Mouse (Mus musculus) embryonic facial prominence, embryonic 13.5 days (tissue): Measurements from ENCODE around the gene Rel. TPM values are rescaled to one million over a fixed set of nuclear protein-coding genes. Genes with fewer than 3 reads are reported as not detected.
A peak's percentile ranks its signal among the peaks of the same experiment; 100 is the strongest.
"Not testable (repeated sequence)": the region's sequence is repeated elsewhere in the genome, so short reads cannot be mapped to it uniquely, and the experiment has no call there.

Source experiments
- ATAC-seq: fragments of 200-750 bp; cut with Nextera tagmentation; 2 replicates; pipeline ENCODE4 v1.8.0; 2017; ENCODE audit warnings: low read depth; ENCODE audit not compliant: insufficient number of reproducible peaks, insufficient read depth, low FRiP score, low TSS enrichment
- H3K27ac ChIP-seq: fragments of 300-500 bp; sonication (generic); 2 replicates; pipeline ENCODE4 v1.5.1; 2015; ENCODE audit warnings: moderate library complexity, mild to moderate bottlenecking, inconsistent platforms
- H3K27me3 ChIP-seq: fragments of 300-500 bp; sonication (generic); 2 replicates; pipeline ENCODE4 v1.6.1; 2015; ENCODE audit warnings: mild to moderate bottlenecking, inconsistent platforms
- H3K36me3 ChIP-seq: fragments of 300-500 bp; sonication (generic); 2 replicates; pipeline ENCODE4 v1.6.1; 2015; ENCODE audit warnings: mild to moderate bottlenecking, inconsistent platforms
- H3K4me1 ChIP-seq: fragments of 300-500 bp; sonication (generic); 2 replicates; pipeline ENCODE4 v1.6.1; 2015; ENCODE audit warnings: inconsistent platforms
- H3K4me2 ChIP-seq: fragments of 300-500 bp; sonication (generic); 2 replicates; pipeline ENCODE4 v1.6.1; 2015; ENCODE audit warnings: moderate library complexity, mild to moderate bottlenecking, inconsistent platforms
- H3K4me3 ChIP-seq: fragments of 300-500 bp; sonication (generic); 2 replicates; pipeline ENCODE4 v1.5.1; 2015; ENCODE audit warnings: mild to moderate bottlenecking, inconsistent platforms
- H3K9ac ChIP-seq: fragments of 300-500 bp; sonication (generic); 2 replicates; pipeline ENCODE4 v1.6.1; 2015; ENCODE audit warnings: mild to moderate bottlenecking, inconsistent platforms
- H3K9me3 ChIP-seq: fragments of 300-500 bp; sonication (generic); 2 replicates; pipeline ENCODE4 v1.6.1; 2016; ENCODE audit warnings: inconsistent platforms
- WGBS: fragments of 180-500 bp; shearing (Covaris S2); methylation state at CpG from one replicate; pipeline ENCODE4 v1.1.7; 2015; ENCODE audit warnings: mixed read lengths; 5-methylcytosine and 5-hydroxymethylcytosine counted together
- polyA plus RNA-seq: library from polyadenylated mRNA; unstranded; fragments of >200 nt; fragmentation: Nextera tagmentation; extraction: Ambion mirVana; gene quantifications from 2 replicates; pipeline ENCODE4 v1.2.1, GENCODE M21; 2015

Gene Rel
- 1.1 and 1.2 TPM in 2 replicates for polyA plus RNA-seq

GRCm38 (mm10) chr11:23770760-23771506, at the start of gene Rel:
Gene Rel, minus strand, starts transcription at chr11:23770970.
- peak within 1 kb of the TSS; percentile 76 for H3K9ac ChIP-seq
- peak within 1 kb of the TSS; percentile 90 for H3K27ac ChIP-seq
- no peaks in the 10 kb centered on the region; the same call in 1 of the 2 replicates for H3K9me3 ChIP-seq
- H3K4me1 ChIP-seq = 0 out of 2 replicates have a peak, but pooled peaks cover 3% of the 10 kb centered on the region
- peaks cover 18% of the 10 kb centered on the region for H3K27me3 ChIP-seq
- no peaks in the 10 kb centered on the region for H3K36me3 ChIP-seq
- H3K4me3 ChIP-seq = peak within 1 kb of the TSS; percentile 78
- peak; percentile 90 for ATAC-seq
- whole genome bisulfite sequencing = under 1% methylated on average over 67 of the region's 88 CpGs
- peak within 1 kb of the TSS; percentile 77 for H3K4me2 ChIP-seq

- no peak overlapping the region for H3K27ac ChIP-seq
- H3K4me1 ChIP-seq = no peaks in the 10 kb centered on the region
- no peaks in the 10 kb centered on the region for H3K36me3 ChIP-seq
- no peak overlapping the region for H3K4me2 ChIP-seq
- no peak overlapping the region for H3K9ac ChIP-seq
- no peak for ATAC-seq
- WGBS = 65% methylated on average over 1 of the region's 1 CpGs
- H3K9me3 ChIP-seq = no peaks in the 10 kb centered on the region
- H3K4me3 ChIP-seq = no peak overlapping the region
- H3K27me3 ChIP-seq = no peaks in the 10 kb centered on the region
Observed at GRCm38 (mm10) chr11:23818745-23819144, 48.0 kb upstream of the Rel start.

GRCm38 (mm10) chr11:23810741-23811140, 40.0 kb upstream of the Rel start:
- H3K36me3 ChIP-seq = no peaks in the 10 kb centered on the region
- H3K4me3 ChIP-seq = no peak overlapping the region
- 54% methylated on average over 2 of the region's 2 CpGs for WGBS
- no peaks in the 10 kb centered on the region for H3K27me3 ChIP-seq
- no peak overlapping the region for H3K27ac ChIP-seq
- ATAC-seq = no peak
- H3K9me3 ChIP-seq = no peaks in the 10 kb centered on the region
- no peaks in the 10 kb centered on the region for H3K4me1 ChIP-seq
- H3K4me2 ChIP-seq = no peak overlapping the region
- H3K9ac ChIP-seq = no peak overlapping the region

GRCm38 (mm10) chr11:23805716-23806115, 34.9 kb upstream of the Rel start:
- Histone ChIP-seq H3K27me3 (no peaks in the 10 kb centered on the region), H3K9me3 (no peaks in the 10 kb centered on the region), H3K4me3 (no peak overlapping the region), H3K4me2 (no peak overlapping the region), H3K4me1 (no peaks in the 10 kb centered on the region), H3K9ac (no peak overlapping the region), H3K27ac (no peak overlapping the region), H3K36me3 (no peaks in the 10 kb centered on the region)
- ATAC-seq = no peak
- 60% methylated on average over 3 of the region's 3 CpGs for WGBS

- no peak overlapping the region for H3K4me2 ChIP-seq
- H3K9me3 ChIP-seq = no peaks in the 10 kb centered on the region
- WGBS = 79% methylated on average over 7 of the region's 7 CpGs
- no peak overlapping the region for H3K4me3 ChIP-seq
- H3K36me3 ChIP-seq = no peaks in the 10 kb centered on the region
- no peaks in the 10 kb centered on the region for H3K4me1 ChIP-seq
- ATAC-seq = no peak
- no peaks in the 10 kb centered on the region for H3K27me3 ChIP-seq
- H3K27ac ChIP-seq = no peak overlapping the region
- H3K9ac ChIP-seq = no peak overlapping the region
Observed at GRCm38 (mm10) chr11:23803136-23803535, 32.4 kb upstream of the Rel start.

GRCm38 (mm10) chr11:23802256-23802655, 31.5 kb upstream of the Rel start:
- no peak overlapping the region for H3K9ac ChIP-seq
- H3K27me3 ChIP-seq = no peaks in the 10 kb centered on the region
- H3K4me1 ChIP-seq = no peaks in the 10 kb centered on the region
- no peaks in the 10 kb centered on the region for H3K9me3 ChIP-seq
- no peak overlapping the region for H3K4me2 ChIP-seq
- H3K4me3 ChIP-seq = no peak overlapping the region
- H3K27ac ChIP-seq = no peak overlapping the region
- H3K36me3 ChIP-seq = no peaks in the 10 kb centered on the region
- ATAC-seq = no peak
- WGBS = 85% methylated on average over 1 of the region's 1 CpGs

- Histone ChIP-seq H3K9ac (no peak overlapping the region), H3K4me2 (no peak overlapping the region), H3K27me3 (no peaks in the 10 kb centered on the region), H3K9me3 (no peaks in the 10 kb centered on the region), H3K27ac (no peak overlapping the region), H3K4me1 (no peaks in the 10 kb centered on the region), H3K36me3 (no peaks in the 10 kb centered on the region), H3K4me3 (no peak overlapping the region)
- ATAC-seq = no peak
- 73% methylated on average over 7 of the region's 7 CpGs for WGBS
Observed at GRCm38 (mm10) chr11:23801851-23802250, 31.1 kb upstream of the Rel start.

GRCm38 (mm10) chr11:23783677-23784076, 12.9 kb upstream of the Rel start:
- WGBS = 85% methylated on average over 5 of the region's 5 CpGs
- not testable (repeated sequence) for H3K4me1 ChIP-seq, H3K9ac ChIP-seq, ATAC-seq, H3K27me3 ChIP-seq, H3K4me3 ChIP-seq, H3K9me3 ChIP-seq, H3K27ac ChIP-seq, H3K36me3 ChIP-seq, H3K4me2 ChIP-seq

GRCm38 (mm10) chr11:23783085-23783484, 12.3 kb upstream of the Rel start:
- Histone ChIP-seq H3K9me3 (no peaks in the 10 kb centered on the region), H3K36me3 (no peaks in the 10 kb centered on the region), H3K27ac (no peak overlapping the region), H3K4me3 (no peak overlapping the region), H3K4me2 (no peak overlapping the region), H3K27me3 (no peaks in the 10 kb centered on the region), H3K4me1 (no peaks in the 10 kb centered on the region), H3K9ac (no peak overlapping the region)
- no peak for ATAC-seq
- 83% methylated on average over 5 of the region's 5 CpGs for WGBS

GRCm38 (mm10) chr11:23782038-23782437, 11.3 kb upstream of the Rel start:
- Histone ChIP-seq H3K9me3 (no peaks in the 10 kb centered on the region), H3K4me1 (no peaks in the 10 kb centered on the region), H3K27me3 (no peaks in the 10 kb centered on the region), H3K9ac (no peak overlapping the region), H3K4me2 (no peak overlapping the region), H3K27ac (no peak overlapping the region), H3K4me3 (no peak overlapping the region), H3K36me3 (no peaks in the 10 kb centered on the region)
- ATAC-seq = no peak
- WGBS = 73% methylated on average over 3 of the region's 3 CpGs

GRCm38 (mm10) chr11:23778787-23779201, 8.0 kb upstream of the Rel start:
- Histone ChIP-seq H3K4me1 (no peaks in the 10 kb centered on the region), H3K9ac (no peak overlapping the region), H3K4me3 (no peak overlapping the region), H3K9me3 (no peaks in the 10 kb centered on the region; the same call in 1 of the 2 replicates), H3K27me3 (no peaks in the 10 kb centered on the region), H3K36me3 (no peaks in the 10 kb centered on the region), H3K27ac (no peak overlapping the region), H3K4me2 (no peak overlapping the region)
- ATAC-seq = no peak
- WGBS = 84% methylated on average over 8 of the region's 8 CpGs

GRCm38 (mm10) chr11:23772471-23772870, 1.7 kb upstream of the Rel start:
- no peak for ATAC-seq
- H3K4me1 ChIP-seq = 0 out of 2 replicates have a peak, but pooled peaks cover 3% of the 10 kb centered on the region
- H3K9ac ChIP-seq = no peak overlapping the region
- H3K36me3 ChIP-seq = no peaks in the 10 kb centered on the region
- no peak overlapping the region for H3K4me2 ChIP-seq
- H3K27ac ChIP-seq = no peak overlapping the region
- H3K27me3 ChIP-seq = peaks cover 18% of the 10 kb centered on the region
- H3K4me3 ChIP-seq = no peak overlapping the region
- WGBS = 28% methylated on average over 1 of the region's 1 CpGs
- no peaks in the 10 kb centered on the region; the same call in 1 of the 2 replicates for H3K9me3 ChIP-seq
